ENCODE assay signal across 9 mouse cellular contexts in genomic region chr17:25288842-25289241, GRCm38 (mm10). TPM values are rescaled to one million over a fixed set of nuclear protein-coding genes. Genes with fewer than 3 reads are reported as not detected.
DNase-seq lines count a peak whose midpoint lies in the region; ATAC-seq and TF ChIP-seq lines count a peak whose summit lies in the region.
"Had no signal": no experiment of that assay in that cellular context is flagged by ENCODE, and none has a peak within 500 bp of the region (broad histone marks: within the 10 kb centered on the region; RNA-seq: fewer than 3 reads in every experiment).

No protein-coding gene starts in this region.

- WGBS in neural tube, embryonic 15.5 days, result 16% methylated on average over 4 of the region's 4 CpGs
- 26% methylated on average over 4 of the region's 4 CpGs for WGBS in midbrain, postnatal 0 days

- H3K4me1 ChIP-seq in neural tube, embryonic 15.5 days, result no peaks in the 10 kb centered on the region
- no peaks in the 10 kb centered on the region for H3K4me1 ChIP-seq in midbrain, postnatal 0 days (ENCODE audit: insufficient read depth, low read length)
- H3K4me1 ChIP-seq: neural tube, embryonic 12.5 days had no signal

- no peaks in the 10 kb centered on the region for H3K9me3 ChIP-seq in neural tube, embryonic 15.5 days (replicated peaks)
- H3K9me3 ChIP-seq in midbrain, postnatal 0 days (ENCODE audit: low read length), result no peaks in the 10 kb centered on the region
- H3K9me3 ChIP-seq: neural tube, embryonic 12.5 days had no signal

- no peak overlapping the region for H3K4me3 ChIP-seq in gastrocnemius, adult 2 months
- no peak overlapping the region for H3K4me3 ChIP-seq in neural tube, embryonic 15.5 days (replicated peaks)
- H3K4me3 ChIP-seq in midbrain, postnatal 0 days (ENCODE audit: low read depth, low read length), result no peak overlapping the region
- H3K4me3 ChIP-seq: neural tube, embryonic 12.5 days had no signal

- H3K36me3 ChIP-seq in neural tube, embryonic 15.5 days, result no peaks in the 10 kb centered on the region
- no peaks in the 10 kb centered on the region for H3K36me3 ChIP-seq in midbrain, postnatal 0 days (ENCODE audit: insufficient read depth, low read length)
- H3K36me3 ChIP-seq: neural tube, embryonic 12.5 days had no signal

- peak; percentile 73 for TF ChIP-seq CTCF in gastrocnemius, adult 2 months (IDR thresholded peaks at IDR 0.05)
- peak; percentile 78 for TF ChIP-seq CTCF in midbrain, postnatal 0 days (IDR thresholded peaks at IDR 0.05)

- no peaks in the 10 kb centered on the region for H3K27me3 ChIP-seq in neural tube, embryonic 15.5 days (replicated peaks)
- H3K27me3 ChIP-seq in midbrain, postnatal 0 days (ENCODE audit: insufficient read depth, low read length), result no peaks in the 10 kb centered on the region
- H3K27me3 ChIP-seq: neural tube, embryonic 12.5 days had no signal

- H3K4me2 ChIP-seq in neural tube, embryonic 15.5 days, result no peak overlapping the region
- no peak overlapping the region for H3K4me2 ChIP-seq in midbrain, postnatal 0 days (ENCODE audit: low read depth, low read length, poor library complexity, severe bottlenecking)
- H3K4me2 ChIP-seq: neural tube, embryonic 12.5 days had no signal

- no peak overlapping the region for H3K9ac ChIP-seq in neural tube, embryonic 15.5 days (replicated peaks)
- H3K9ac ChIP-seq in midbrain, postnatal 0 days (replicated peaks; ENCODE audit: low read length, poor library complexity, severe bottlenecking), result no peak overlapping the region
- H3K9ac ChIP-seq: neural tube, embryonic 12.5 days had no signal

- ATAC-seq in neural tube, embryonic 15.5 days (ENCODE audit: low FRiP score), result no peak
- ATAC-seq in midbrain, postnatal 0 days (ENCODE audit: low FRiP score), result no peak

- DNase-seq in gastrocnemius, adult 2 months, result no peak
- no peak for DNase-seq in gastrocnemius, postnatal 14 days
- DNase-seq in neural tube, embryonic 10.5 days (ENCODE audit: extremely low spot score, low spot score), result peak; percentile 49
- DNase-seq in adrenal gland, postnatal 25 days, result peak; percentile 64
- DNase-seq in kidney, postnatal 14 days, result peak; percentile 50
- peak; percentile 65 for DNase-seq in midbrain, postnatal 0 days (ENCODE audit: low spot score)
- no peak for DNase-seq in c-Kit-positive CD71-positive TER-119-positive erythroid progenitor cells, embryonic 14.5 days (ENCODE audit: low spot score)

- intact Hi-C loops in gastrocnemius, adult 2 months (cut with DNase I), result no loop called here
- intact Hi-C loops in gastrocnemius, postnatal 14 days (cut with DNase I; ENCODE audit: low total_unique reads), result loop anchor here (10.0 kb wide), 1 partner anchor 164 kb away; the partner anchor contains the start of gene Ptx4

- H3K27ac ChIP-seq in gastrocnemius, adult 2 months, result no peak overlapping the region
- H3K27ac ChIP-seq in neural tube, embryonic 15.5 days (replicated peaks), result no peak overlapping the region
- no peak overlapping the region for H3K27ac ChIP-seq in midbrain, postnatal 0 days (ENCODE audit: low read depth, low read length)
- H3K27ac ChIP-seq: neural tube, embryonic 12.5 days had no signal

RNA-seq across cellular contexts. Expression of gene Prss34, which starts 9.4 kb away (rescaled TPM):
- under 1 TPM; 0.20 to 0.70 TPM for total RNA-seq in gastrocnemius, adult 2 months (2021)
- 1 to 10 TPM; 1.8 to 2.7 TPM for total RNA-seq in gastrocnemius, postnatal 14 days (2021)
- 0.13 and 0.14 TPM in 2 replicates for polyA plus RNA-seq in neural tube, embryonic 15.5 days (2015; fragmentation: Nextera tagmentation; extraction: Ambion mirVana)
- total RNA-seq in adrenal gland, postnatal 25 days (2021), result 0.27 TPM in 1 of 2 replicates, not detected in the other
- not detected in 2 replicates for total RNA-seq in midbrain, postnatal 0 days (2014; rRNA removed)
- polyA plus RNA-seq in midbrain, postnatal 0 days (2015; fragmentation: Nextera tagmentation; extraction: Ambion mirVana), result not detected in 2 replicates
- polyA plus RNA-seq: neural tube, embryonic 12.5 days had no signal

RNA-seq across cellular contexts. Expression of gene Ube2i, which starts 14.4 kb away (rescaled TPM):
- total RNA-seq in gastrocnemius, adult 2 months (2021), result 10 to 100 TPM; 59.4 to 68.5 TPM
- total RNA-seq in gastrocnemius, postnatal 14 days (2021), result 10 to 100 TPM; 74.9 to 82.6 TPM
- polyA plus RNA-seq in neural tube, embryonic 15.5 days (2015; fragmentation: Nextera tagmentation; extraction: Ambion mirVana), result 400 and 434 TPM in 2 replicates
- total RNA-seq in adrenal gland, postnatal 25 days (2021), result 234 and 263 TPM in 2 replicates
- total RNA-seq in midbrain, postnatal 0 days (2014; rRNA removed), result 444 and 524 TPM in 2 replicates
- polyA plus RNA-seq in midbrain, postnatal 0 days (2015; fragmentation: Nextera tagmentation; extraction: Ambion mirVana), result 401 and 432 TPM in 2 replicates

RNA-seq across cellular contexts. Expression of gene Prss28, which starts 19.6 kb away (rescaled TPM):
- not detected for total RNA-seq in gastrocnemius, adult 2 months (2021)
- total RNA-seq in gastrocnemius, postnatal 14 days (2021), result not detected
- not detected in 2 replicates for polyA plus RNA-seq in neural tube, embryonic 15.5 days (2015; fragmentation: Nextera tagmentation; extraction: Ambion mirVana)
- not detected in 2 replicates for total RNA-seq in adrenal gland, postnatal 25 days (2021)
- not detected in 2 replicates for total RNA-seq in midbrain, postnatal 0 days (2014; rRNA removed)
- not detected in 2 replicates for polyA plus RNA-seq in midbrain, postnatal 0 days (2015; fragmentation: Nextera tagmentation; extraction: Ambion mirVana)
- polyA plus RNA-seq: neural tube, embryonic 12.5 days had no signal

RNA-seq across cellular contexts. Expression of gene Prss29, which starts 29.6 kb away (rescaled TPM):
- not detected for total RNA-seq in gastrocnemius, adult 2 months (2021)
- not detected for total RNA-seq in gastrocnemius, postnatal 14 days (2021)
- polyA plus RNA-seq in neural tube, embryonic 15.5 days (2015; fragmentation: Nextera tagmentation; extraction: Ambion mirVana), result not detected in 2 replicates
- not detected in 2 replicates for total RNA-seq in adrenal gland, postnatal 25 days (2021)
- not detected in 2 replicates for total RNA-seq in midbrain, postnatal 0 days (2014; rRNA removed)
- not detected in 2 replicates for polyA plus RNA-seq in midbrain, postnatal 0 days (2015; fragmentation: Nextera tagmentation; extraction: Ambion mirVana)
- polyA plus RNA-seq: neural tube, embryonic 12.5 days had no signal

RNA-seq across cellular contexts. Expression of gene Baiap3, which starts 32.7 kb away (rescaled TPM):
- total RNA-seq in gastrocnemius, adult 2 months (2021), result under 1 TPM in 1 of 2 experiments, not detected in 1; 0.08 TPM
- under 1 TPM in 1 of 2 experiments, not detected in 1; 0.41 TPM for total RNA-seq in gastrocnemius, postnatal 14 days (2021)
- 9.9 and 10.3 TPM in 2 replicates for polyA plus RNA-seq in neural tube, embryonic 15.5 days (2015; fragmentation: Nextera tagmentation; extraction: Ambion mirVana)
- 6.8 and 15.0 TPM in 2 replicates for total RNA-seq in adrenal gland, postnatal 25 days (2021)
- total RNA-seq in midbrain, postnatal 0 days (2014; rRNA removed), result 94.2 and 98.4 TPM in 2 replicates
- polyA plus RNA-seq in midbrain, postnatal 0 days (2015; fragmentation: Nextera tagmentation; extraction: Ambion mirVana), result 48.4 and 49.9 TPM in 2 replicates

Comparison
In these comparisons a context has a peak if more than half of its experiments do, and no peak if none do; other contexts are left out.
1. DNase-seq: peak in neural tube, embryonic 10.5 days (single experiment), adrenal gland, postnatal 25 days (single experiment), kidney, postnatal 14 days (single experiment) and midbrain, postnatal 0 days (single experiment); none in gastrocnemius, adult 2 months (single experiment), gastrocnemius, postnatal 14 days (single experiment) and c-Kit-positive CD71-positive TER-119-positive erythroid progenitor cells, embryonic 14.5 days (single experiment).